Mouse (Mus musculus) forebrain, embryonic 13.5 days (tissue): ENCODE results near the gene Vps53. TPM values are rescaled to one million over a fixed set of nuclear protein-coding genes. Genes with fewer than 3 reads are reported as not detected.

ENCODE experiments used
- ATAC-seq: fragments of 200-750 bp; cut with Nextera tagmentation; 2 replicates; pipeline ENCODE4 v1.8.0; 2017
- H3K27ac ChIP-seq: fragments of 300-500 bp; sonication (generic); 2 replicates; pipeline ENCODE4 v1.5.1; 2015; ENCODE audit warnings: inconsistent platforms, mild to moderate bottlenecking, moderate library complexity
- H3K27me3 ChIP-seq: fragments of 300-500 bp; sonication (generic); 2 replicates; pipeline ENCODE4 v1.6.1; 2015; ENCODE audit warnings: mild to moderate bottlenecking, inconsistent platforms
- H3K36me3 ChIP-seq: fragments of 300-500 bp; sonication (generic); 2 replicates; pipeline ENCODE4 v1.6.1; 2015; ENCODE audit warnings: mild to moderate bottlenecking, inconsistent platforms; ENCODE audit not compliant: poor library complexity, severe bottlenecking
- H3K4me1 ChIP-seq: fragments of 300-500 bp; sonication (generic); 2 replicates; pipeline ENCODE4 v1.6.1; 2015; ENCODE audit warnings: inconsistent platforms
- H3K4me2 ChIP-seq: fragments of 300-500 bp; sonication (generic); 2 replicates; pipeline ENCODE4 v1.6.1; 2015; ENCODE audit warnings: inconsistent platforms, mild to moderate bottlenecking, moderate library complexity
- H3K4me3 ChIP-seq: fragments of 300-500 bp; sonication (generic); 2 replicates; pipeline ENCODE4 v1.5.1; 2015; ENCODE audit warnings: mild to moderate bottlenecking, inconsistent platforms
- H3K9ac ChIP-seq: fragments of 300-500 bp; sonication (generic); 2 replicates; pipeline ENCODE4 v1.6.1; 2015; ENCODE audit warnings: mild to moderate bottlenecking, inconsistent platforms
- H3K9me3 ChIP-seq: fragments of 300-500 bp; sonication (generic); replicated peaks from 2 replicates; pipeline ENCODE4 v1.6.1; 2016; ENCODE audit warnings: inconsistent platforms
- WGBS: fragments of 180-500 bp; shearing (Covaris S2); methylation state at CpG from one replicate; pipeline ENCODE4 v1.1.7; 2015; 5-methylcytosine and 5-hydroxymethylcytosine counted together
- polyA plus RNA-seq: library from polyadenylated mRNA; unstranded; fragments of >200 nt; fragmentation: Nextera tagmentation; extraction: Ambion mirVana; gene quantifications from 2 replicates; pipeline ENCODE4 v1.2.1, GENCODE M21; 2015

Vps53 gene
- polyA plus RNA-seq, 1 experiment from 2014 or later = 59.8 TPM

DNA sequence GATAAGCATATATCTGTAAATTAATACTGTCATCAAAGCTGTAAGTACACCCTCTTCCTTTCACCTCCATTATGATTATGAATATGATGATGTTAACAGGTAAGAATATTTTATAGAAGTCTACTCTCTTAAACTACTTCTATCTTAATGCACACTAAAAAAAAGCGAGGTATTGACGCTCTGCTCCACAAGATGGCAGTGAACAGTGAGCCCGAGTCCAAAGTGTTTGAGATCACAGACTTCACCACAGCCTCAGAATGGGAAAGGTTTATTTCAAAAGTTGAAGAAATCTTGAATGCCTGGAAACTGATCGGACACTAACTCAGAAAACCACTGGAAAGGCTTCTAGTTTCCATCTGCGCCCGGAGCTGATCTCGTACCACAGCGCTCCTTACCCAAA is 85.8 kb downstream of the Vps53 start:
- H3K36me3 ChIP-seq = peaks cover 35% of the 10 kb centered on the region
- no peaks in the 10 kb centered on the region for H3K27me3 ChIP-seq
- no peak overlapping the region for H3K9ac ChIP-seq
- H3K27ac ChIP-seq = no peak overlapping the region
- H3K9me3 ChIP-seq = no peaks in the 10 kb centered on the region
- H3K4me3 ChIP-seq = no peak overlapping the region
- 93% methylated on average over 8 of the region's 8 CpGs for WGBS
- no peak overlapping the region for H3K4me2 ChIP-seq
- no peak for ATAC-seq
- H3K4me1 ChIP-seq = no peaks in the 10 kb centered on the region

- WGBS = 85% methylated on average over 6 of the region's 6 CpGs
- Histone ChIP-seq H3K9me3 (no peaks in the 10 kb centered on the region), H3K4me1 (no peaks in the 10 kb centered on the region), H3K27ac (no peak overlapping the region), H3K27me3 (no peaks in the 10 kb centered on the region), H3K4me2 (no peak overlapping the region), H3K9ac (no peak overlapping the region), H3K36me3 (peaks cover 52% of the 10 kb centered on the region), H3K4me3 (no peak overlapping the region)
- ATAC-seq = no peak
These were observed 89.7 kb downstream of the Vps53 start for GRCm38 (mm10) chr11:76089776-76090175.

DNA sequence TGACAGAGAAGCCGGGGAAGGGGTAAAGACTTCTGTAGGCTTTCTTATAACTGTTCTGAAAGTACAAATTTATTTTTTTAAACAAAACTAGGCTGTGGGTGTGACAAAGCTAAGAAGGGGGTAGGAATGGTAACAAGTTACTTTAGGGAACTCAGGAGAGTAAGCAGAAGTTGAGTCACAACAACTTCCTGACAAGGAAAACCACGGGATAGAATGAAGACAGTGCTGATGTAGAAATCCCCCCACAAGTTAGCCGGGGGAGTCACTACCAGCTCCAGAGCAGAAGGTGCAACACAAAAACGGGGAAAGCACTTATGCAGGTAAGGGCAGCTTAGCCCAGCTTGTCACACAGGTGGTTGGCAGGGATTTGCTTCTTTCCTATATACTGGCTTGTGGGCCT is 90.9 kb downstream of the Vps53 start:
- Histone ChIP-seq H3K9me3 (no peaks in the 10 kb centered on the region), H3K27ac (no peak overlapping the region), H3K4me3 (no peak overlapping the region), H3K36me3 (peaks cover 52% of the 10 kb centered on the region), H3K27me3 (no peaks in the 10 kb centered on the region), H3K9ac (no peak overlapping the region), H3K4me1 (no peaks in the 10 kb centered on the region), H3K4me2 (no peak overlapping the region)
- 87% methylated on average over 4 of the region's 4 CpGs for WGBS
- no peak for ATAC-seq

DNA sequence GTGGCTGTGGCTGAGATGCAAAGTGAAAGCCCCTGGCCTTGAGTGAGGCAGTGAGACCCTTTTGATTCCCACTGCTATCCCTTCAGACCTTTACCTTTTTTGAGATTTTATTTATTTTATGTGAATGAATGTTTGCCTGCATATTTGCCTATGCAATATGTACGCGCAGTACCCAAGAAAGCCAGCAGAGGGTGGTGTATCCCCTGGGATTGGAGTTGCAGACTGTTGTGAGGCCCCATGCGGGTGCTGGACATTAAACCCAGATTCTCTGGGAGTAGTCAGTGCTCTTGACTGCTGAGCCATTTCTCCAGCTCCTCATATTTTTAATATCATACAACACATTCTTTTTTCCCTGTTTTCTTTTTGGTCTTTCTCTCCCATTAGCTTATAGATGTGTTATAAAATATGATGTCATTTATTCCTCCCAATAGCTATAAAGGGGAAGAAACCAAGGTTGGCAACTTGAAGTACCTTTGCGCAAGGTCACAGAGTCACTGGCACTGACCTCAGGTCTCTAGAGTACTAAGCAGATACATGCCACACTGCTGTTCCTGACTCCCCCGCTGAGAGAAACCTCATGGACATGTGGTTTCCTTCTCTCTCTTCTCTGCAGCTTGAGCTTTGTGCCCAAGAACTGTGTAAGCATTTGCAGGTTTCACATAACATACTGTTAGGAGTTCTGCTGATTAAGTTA is 93.4 kb downstream of the Vps53 start:
- no peak overlapping the region for H3K27ac ChIP-seq
- 61% methylated on average over 5 of the region's 5 CpGs for WGBS
- H3K9me3 ChIP-seq = no peaks in the 10 kb centered on the region
- no peak overlapping the region for H3K9ac ChIP-seq
- peaks cover 55% of the 10 kb centered on the region for H3K36me3 ChIP-seq
- no peak overlapping the region for H3K4me2 ChIP-seq
- no peak for ATAC-seq
- no peaks in the 10 kb centered on the region for H3K4me1 ChIP-seq
- H3K27me3 ChIP-seq = no peaks in the 10 kb centered on the region
- H3K4me3 ChIP-seq = no peak overlapping the region

DNA sequence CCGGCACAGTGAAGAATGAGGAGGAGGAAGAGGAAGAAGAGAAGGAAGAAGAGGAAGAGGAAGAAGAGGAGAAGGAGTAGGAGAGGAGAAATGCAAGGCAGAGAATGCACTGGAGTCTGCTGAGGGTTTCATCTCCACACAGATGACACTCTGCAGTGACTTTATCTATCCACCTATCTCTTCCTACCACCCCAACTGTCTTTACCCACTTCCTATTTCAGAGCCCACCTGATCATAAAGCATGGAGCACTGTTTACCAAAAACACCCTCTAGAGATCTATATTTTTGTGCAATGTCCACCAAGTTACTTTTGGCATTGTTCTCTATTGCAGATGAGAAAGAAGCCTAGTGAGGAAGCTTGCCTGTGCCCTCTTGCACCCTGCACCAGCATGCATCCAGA is 94.5 kb downstream of the Vps53 start:
- Histone ChIP-seq H3K27ac (no peak overlapping the region), H3K4me2 (no peak overlapping the region), H3K9ac (no peak overlapping the region), H3K36me3 (peaks cover 57% of the 10 kb centered on the region), H3K27me3 (no peaks in the 10 kb centered on the region), H3K4me3 (no peak overlapping the region), H3K9me3 (no peaks in the 10 kb centered on the region), H3K4me1 (no peaks in the 10 kb centered on the region)
- ATAC-seq = no peak
- 100% methylated on average over 1 of the region's 1 CpGs for WGBS

DNA sequence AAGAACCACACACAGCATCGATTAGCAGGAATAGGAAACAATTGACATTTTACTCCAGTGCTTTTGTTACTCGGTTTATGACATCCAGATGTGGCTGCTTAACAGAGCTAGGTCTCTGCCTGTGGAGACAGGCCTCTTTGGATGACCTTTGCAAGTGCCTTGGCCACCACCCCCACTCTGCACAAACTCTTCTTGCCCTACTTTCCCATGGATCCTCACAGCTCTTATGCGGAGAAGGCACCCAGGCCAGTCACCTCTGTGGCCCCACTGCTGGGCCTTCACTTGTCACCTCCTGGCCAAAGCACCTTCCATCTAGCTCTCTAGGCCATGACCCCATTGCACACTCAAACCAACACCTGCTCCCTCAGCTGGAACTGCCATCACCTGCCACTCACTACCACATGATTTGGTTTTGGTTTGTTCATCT is 95.5 kb downstream of the Vps53 start:
- H3K36me3 ChIP-seq = peaks cover 59% of the 10 kb centered on the region
- WGBS = 87% methylated on average over 3 of the region's 3 CpGs

DNA sequence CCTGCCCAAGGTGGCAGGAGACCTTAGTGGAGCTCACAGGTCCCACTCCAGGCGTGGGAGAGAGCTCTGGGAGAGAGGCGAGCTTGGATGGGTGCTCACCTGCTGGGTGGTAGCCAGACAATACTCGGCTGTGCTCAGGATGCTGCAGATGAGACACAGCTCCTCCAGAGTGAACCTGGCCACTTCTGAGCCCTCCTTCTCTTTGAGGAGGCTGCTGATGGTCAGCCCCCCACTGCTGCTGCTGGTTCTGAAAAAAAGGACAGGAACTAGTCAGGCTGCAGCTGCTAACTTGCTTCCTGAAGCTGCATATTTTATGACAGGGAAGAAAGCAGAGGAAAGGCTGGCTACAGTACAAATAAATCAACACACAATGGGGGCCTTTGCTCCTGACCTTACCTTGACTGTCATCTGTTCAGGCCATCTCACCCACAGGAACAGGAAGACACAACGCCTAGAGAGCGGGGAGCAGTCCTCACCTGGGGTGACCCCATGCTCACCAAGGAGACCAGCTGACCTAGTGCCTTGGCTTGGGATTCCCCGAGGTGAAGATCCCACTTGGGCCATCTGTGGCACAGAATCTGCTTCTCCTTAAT is 98.3 kb downstream of the Vps53 start:
- ATAC-seq = no peak
- Histone ChIP-seq H3K4me1 (no peaks in the 10 kb centered on the region), H3K9ac (no peak overlapping the region), H3K36me3 (peaks cover 56% of the 10 kb centered on the region), H3K4me2 (no peak overlapping the region), H3K9me3 (no peaks in the 10 kb centered on the region), H3K27ac (no peak overlapping the region), H3K27me3 (no peaks in the 10 kb centered on the region), H3K4me3 (no peak overlapping the region)
- whole genome bisulfite sequencing = 86% methylated on average over 6 of the region's 6 CpGs

More for the DNA sequence above, 95.5 kb downstream of the Vps53 start:
- Histone ChIP-seq H3K9me3 (no peaks in the 10 kb centered on the region), H3K9ac (no peak overlapping the region), H3K4me2 (no peak overlapping the region), H3K27me3 (no peaks in the 10 kb centered on the region), H3K4me3 (no peak overlapping the region), H3K27ac (no peak overlapping the region), H3K4me1 (no peaks in the 10 kb centered on the region)
- ATAC-seq = no peak

DNA sequence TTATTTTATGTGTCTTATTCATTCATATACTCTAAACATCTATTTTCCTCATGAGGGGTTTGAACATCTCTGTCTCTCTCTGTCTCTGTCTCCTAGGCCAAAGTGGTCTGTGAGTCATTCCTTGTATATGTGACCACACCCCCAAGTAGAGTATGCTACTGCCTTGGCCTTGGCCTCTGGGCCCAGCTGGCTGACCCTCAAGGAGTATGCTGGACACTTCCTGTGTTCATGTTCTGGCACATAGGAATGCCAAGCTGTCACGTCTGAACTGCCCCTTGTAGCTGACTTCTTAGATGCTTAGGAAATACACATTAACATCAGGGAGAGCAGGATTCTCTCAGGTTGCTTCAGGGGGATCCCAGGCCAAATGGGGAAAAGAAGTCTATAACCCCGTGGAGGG is 99.2 kb downstream of the Vps53 start:
- Histone ChIP-seq H3K4me3 (no peak overlapping the region), H3K9ac (no peak overlapping the region), H3K4me2 (no peak overlapping the region), H3K27me3 (no peaks in the 10 kb centered on the region), H3K36me3 (peaks cover 61% of the 10 kb centered on the region), H3K4me1 (no peaks in the 10 kb centered on the region), H3K9me3 (no peaks in the 10 kb centered on the region), H3K27ac (no peak overlapping the region)
- no peak for ATAC-seq
- WGBS = 73% methylated on average over 2 of the region's 2 CpGs

DNA sequence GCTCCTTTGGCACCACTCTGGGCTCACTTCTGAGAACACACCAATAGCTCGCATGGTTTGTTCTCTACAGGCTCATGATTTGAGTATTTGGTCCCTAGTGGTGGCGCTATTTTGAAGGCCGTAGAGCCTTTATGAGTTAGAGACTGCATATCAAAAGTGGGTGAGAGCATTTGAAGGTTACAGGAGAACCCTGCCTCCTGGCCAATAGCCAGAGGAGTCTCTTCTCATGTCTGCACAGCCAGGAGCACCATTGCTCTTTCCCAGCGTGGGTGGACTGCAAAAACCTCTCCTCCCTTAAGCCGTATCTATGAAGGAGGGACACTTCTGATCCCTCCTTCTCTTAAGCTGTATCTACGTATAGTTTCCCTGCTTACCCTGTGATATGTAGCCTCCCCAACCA is 102.1 kb downstream of the Vps53 start:
- Histone ChIP-seq H3K27me3 (no peaks in the 10 kb centered on the region), H3K4me2 (no peak overlapping the region), H3K4me3 (no peak overlapping the region), H3K9me3 (no peaks in the 10 kb centered on the region), H3K27ac (no peak overlapping the region), H3K4me1 (no peaks in the 10 kb centered on the region), H3K9ac (no peak overlapping the region), H3K36me3 (peaks cover 69% of the 10 kb centered on the region)
- 89% methylated on average over 6 of the region's 6 CpGs for WGBS
- ATAC-seq = no peak

GRCm38 (mm10) chr11:76074296-76075093 is 105.0 kb downstream of the Vps53 start:
- no peak for ATAC-seq
- Histone ChIP-seq H3K4me1 (no peaks in the 10 kb centered on the region), H3K9me3 (no peaks in the 10 kb centered on the region), H3K9ac (no peak overlapping the region), H3K27ac (no peak overlapping the region), H3K4me2 (no peak overlapping the region), H3K27me3 (no peaks in the 10 kb centered on the region), H3K36me3 (peaks cover 46% of the 10 kb centered on the region), H3K4me3 (no peak overlapping the region)
- WGBS = 70% methylated on average over 11 of the region's 11 CpGs

GRCm38 (mm10) chr11:76069816-76070215 is 109.6 kb downstream of the Vps53 start:
- Histone ChIP-seq H3K27ac (no peak overlapping the region), H3K36me3 (peaks cover 33% of the 10 kb centered on the region), H3K4me1 (no peaks in the 10 kb centered on the region), H3K27me3 (no peaks in the 10 kb centered on the region), H3K9me3 (no peaks in the 10 kb centered on the region), H3K9ac (no peak overlapping the region), H3K4me3 (no peak overlapping the region), H3K4me2 (no peak overlapping the region)
- 93% methylated on average over 6 of the region's 6 CpGs for WGBS
- no peak for ATAC-seq

- H3K9ac ChIP-seq = no peak overlapping the region
- 90% methylated on average over 15 of the region's 15 CpGs for WGBS
- no peaks in the 10 kb centered on the region for H3K9me3 ChIP-seq
- H3K36me3 ChIP-seq = peaks cover 33% of the 10 kb centered on the region
- no peak overlapping the region for H3K27ac ChIP-seq
- H3K4me2 ChIP-seq = no peak overlapping the region
- no peak overlapping the region for H3K4me3 ChIP-seq
- no peak for ATAC-seq
- H3K4me1 ChIP-seq = no peaks in the 10 kb centered on the region
- H3K27me3 ChIP-seq = no peaks in the 10 kb centered on the region
These were observed 112.8 kb downstream of the Vps53 start for GRCm38 (mm10) chr11:76066563-76067156.
